Mouse (Mus musculus) liver, embryonic 15.5 days (tissue): Measurements from ENCODE around the gene Hemk1. TPM values are rescaled to one million over a fixed set of nuclear protein-coding genes. Genes with fewer than 3 reads are reported as not detected.

Experiments used
- ATAC-seq: fragments of 200-750 bp; cut with Nextera tagmentation; 2 replicates; pipeline ENCODE4 v1.8.0; 2017; ENCODE audit warnings: moderate number of reproducible peaks, mild to moderate bottlenecking, moderate library complexity; ENCODE audit not compliant: insufficient read depth
- H3K27ac ChIP-seq: fragments of 300-500 bp; sonication (generic); replicated peaks from 2 replicates; pipeline ENCODE4 v1.5.1; 2015; ENCODE audit warnings: mild to moderate bottlenecking, inconsistent platforms
- H3K27me3 ChIP-seq: fragments of 300-500 bp; sonication (generic); 2 replicates; pipeline ENCODE4 v1.6.1; 2015; ENCODE audit warnings: mild to moderate bottlenecking, inconsistent platforms
- H3K36me3 ChIP-seq: fragments of 300-500 bp; sonication (generic); replicated peaks from 2 replicates; pipeline ENCODE4 v1.6.1; 2015; ENCODE audit warnings: moderate library complexity, mild to moderate bottlenecking, inconsistent platforms
- H3K4me1 ChIP-seq: fragments of 300-500 bp; sonication (generic); replicated peaks from 2 replicates; pipeline ENCODE4 v1.6.1; 2015; ENCODE audit warnings: inconsistent platforms
- H3K4me2 ChIP-seq: fragments of 300-500 bp; sonication (generic); 2 replicates; pipeline ENCODE4 v1.6.1; 2015; ENCODE audit warnings: moderate library complexity, mild to moderate bottlenecking, inconsistent platforms
- H3K4me3 ChIP-seq: fragments of 300-500 bp; sonication (generic); replicated peaks from 2 replicates; pipeline ENCODE4 v1.5.1; 2015; ENCODE audit warnings: mild to moderate bottlenecking, inconsistent platforms
- H3K9ac ChIP-seq: fragments of 300-500 bp; sonication (generic); 2 replicates; pipeline ENCODE4 v1.6.1; 2015; ENCODE audit warnings: moderate library complexity, mild to moderate bottlenecking, inconsistent platforms
- H3K9me3 ChIP-seq: fragments of 300-500 bp; sonication (generic); replicated peaks from 2 replicates; pipeline ENCODE4 v1.6.1; 2016; ENCODE audit warnings: inconsistent platforms
- WGBS: fragments of 180-500 bp; shearing (Covaris S2); methylation state at CpG from one replicate; pipeline ENCODE4 v1.1.7; 2015; ENCODE audit warnings: mixed read lengths; ENCODE audit not compliant: insufficient replicate concordance; 5-methylcytosine and 5-hydroxymethylcytosine counted together
- polyA plus RNA-seq: library from polyadenylated mRNA; unstranded; fragments of >200 nt; fragmentation: Nextera tagmentation; extraction: Ambion mirVana; gene quantifications from 2 replicates; pipeline ENCODE4 v1.2.1, GENCODE M21; 2015

The Hemk1 gene
- 3.6 and 3.7 TPM in 2 replicates for polyA plus RNA-seq

DNA sequence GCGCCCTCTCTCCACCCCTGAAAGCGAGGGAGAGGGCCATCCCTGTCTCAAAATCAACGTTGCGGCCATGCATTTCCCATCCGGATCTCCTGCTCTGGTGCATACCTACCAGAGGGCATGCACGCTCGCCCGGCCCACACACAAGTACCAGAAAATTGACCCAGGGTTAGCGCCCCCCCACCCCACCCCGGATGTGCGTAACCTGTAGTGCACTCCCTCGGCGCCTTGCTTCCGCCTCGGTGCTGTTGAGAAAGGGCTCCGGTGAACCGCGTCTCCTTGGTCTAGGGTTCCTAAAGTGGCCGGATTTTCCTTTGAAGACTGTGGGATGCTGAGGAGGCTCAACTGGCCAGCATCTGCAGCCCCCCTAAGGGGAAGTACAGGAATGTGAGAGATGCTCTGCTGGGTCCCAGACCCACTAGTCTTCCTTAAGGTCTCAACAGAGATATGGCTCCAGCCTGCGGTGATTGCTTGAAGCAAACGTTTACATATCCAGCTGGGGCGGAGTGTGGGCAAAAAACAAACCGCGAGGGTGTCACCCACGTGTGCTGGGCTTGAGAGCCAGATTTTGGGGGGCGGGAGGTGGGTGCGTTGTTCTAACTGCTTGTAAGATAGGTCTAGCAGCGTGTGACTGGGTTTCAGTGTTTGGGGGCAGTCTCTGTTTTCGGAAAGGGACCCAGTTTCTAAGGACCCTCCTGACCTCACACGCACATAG lies at the start of gene Hemk1:
Gene Hemk1 (minus strand): TSS at position 179 of the 712 bp plus-strand sequence.
- H3K4me1 ChIP-seq, result peaks cover 35% of the 10 kb centered on the region
- H3K27ac ChIP-seq, result 0 out of 2 replicates have a peak within 1 kb of the TSS, but pooled peaks have one; percentile 14
- peak within 1 kb of the TSS; percentile 54 for H3K9ac ChIP-seq
- H3K9me3 ChIP-seq, result no peaks in the 10 kb centered on the region
- H3K36me3 ChIP-seq, result no peaks in the 10 kb centered on the region
- peaks cover 33% of the 10 kb centered on the region for H3K27me3 ChIP-seq
- 6% methylated on average over 30 of the region's 30 CpGs for WGBS
- H3K4me3 ChIP-seq, result peak within 1 kb of the TSS; percentile 67
- H3K4me2 ChIP-seq, result peak within 1 kb of the TSS; percentile 77
- ATAC-seq, result peak; percentile 70

DNA sequence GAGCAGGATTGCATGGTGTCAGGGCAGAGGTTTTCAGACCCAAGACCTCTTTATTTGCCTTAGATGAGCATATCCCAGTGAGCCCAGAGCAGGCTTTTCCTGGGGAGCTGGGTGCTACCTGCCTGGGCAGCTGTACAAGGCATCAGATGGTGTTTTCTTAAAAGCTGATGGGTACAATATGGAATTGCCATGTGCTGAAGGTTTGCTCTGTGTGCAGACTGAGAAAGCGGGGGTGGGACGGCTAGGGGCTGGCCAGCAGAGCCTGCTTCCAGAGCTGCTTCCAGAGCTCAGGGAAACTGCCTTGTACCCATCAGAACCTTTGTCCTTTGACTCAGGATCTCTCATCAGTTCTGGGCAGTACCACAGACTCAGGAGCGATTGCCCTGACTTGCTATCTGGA lies 49.6 kb upstream of the Hemk1 start:
- no peak for ATAC-seq
- H3K27ac ChIP-seq, result no peak overlapping the region
- 80% methylated on average over 3 of the region's 3 CpGs for WGBS
- H3K9me3 ChIP-seq, result no peaks in the 10 kb centered on the region
- H3K27me3 ChIP-seq, result peaks cover 77% of the 10 kb centered on the region
- no peaks in the 10 kb centered on the region for H3K36me3 ChIP-seq
- no peak overlapping the region for H3K4me3 ChIP-seq
- no peaks in the 10 kb centered on the region for H3K4me1 ChIP-seq
- H3K9ac ChIP-seq, result no peak overlapping the region
- no peak overlapping the region for H3K4me2 ChIP-seq

DNA sequence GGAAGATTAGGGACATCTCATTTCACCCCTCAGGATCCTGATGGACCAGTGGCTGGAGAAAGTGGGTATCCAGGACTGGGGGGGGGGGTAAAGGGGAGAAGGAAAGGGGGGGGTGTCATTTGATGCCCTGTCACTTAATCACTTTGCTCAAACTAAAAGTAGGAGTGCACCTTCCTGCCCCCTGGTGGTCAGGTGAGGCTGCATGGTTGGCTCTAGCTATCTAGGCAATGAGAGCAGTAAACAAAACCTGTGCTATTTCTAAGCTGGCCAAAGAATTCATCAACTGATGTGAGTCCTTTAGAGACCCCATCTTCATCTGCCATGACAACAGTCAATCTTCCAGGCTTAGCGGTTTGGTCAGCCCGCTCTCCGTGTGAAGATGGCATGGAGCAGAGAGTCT lies 48.6 kb upstream of the Hemk1 start:
- Histone ChIP-seq H3K27ac (no peak overlapping the region), H3K36me3 (no peaks in the 10 kb centered on the region), H3K9ac (no peak overlapping the region), H3K9me3 (no peaks in the 10 kb centered on the region), H3K4me3 (no peak overlapping the region), H3K4me1 (no peaks in the 10 kb centered on the region), H3K27me3 (peaks cover 85% of the 10 kb centered on the region), H3K4me2 (no peak overlapping the region)
- WGBS, result 58% methylated on average over 3 of the region's 3 CpGs
- no peak for ATAC-seq

DNA sequence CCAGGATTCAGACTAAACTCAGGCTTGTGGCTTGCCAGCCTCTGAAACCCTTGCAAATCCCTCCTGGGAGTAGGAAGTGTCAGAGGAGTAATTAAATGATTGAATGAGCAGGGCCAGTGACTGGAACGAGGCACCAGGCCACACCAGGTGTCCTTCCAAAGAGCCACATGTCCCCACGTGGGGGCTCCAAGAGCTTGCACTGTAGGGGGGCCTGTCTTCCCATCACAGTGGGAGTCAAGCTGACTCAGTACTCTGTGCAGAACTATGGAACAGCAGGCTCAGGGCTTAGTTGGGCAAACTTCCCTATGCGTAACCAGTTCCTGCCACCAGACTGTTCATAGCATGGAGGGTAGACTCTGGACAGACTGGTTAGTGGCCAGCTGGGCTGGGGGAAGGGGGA lies 46.2 kb upstream of the Hemk1 start:
- H3K9me3 ChIP-seq, result no peaks in the 10 kb centered on the region
- 26% methylated on average over 3 of the region's 3 CpGs for WGBS
- no peak overlapping the region for H3K9ac ChIP-seq
- no peak overlapping the region for H3K4me2 ChIP-seq
- no peak overlapping the region for H3K4me3 ChIP-seq
- H3K36me3 ChIP-seq, result no peaks in the 10 kb centered on the region
- peaks cover 97% of the 10 kb centered on the region for H3K27me3 ChIP-seq
- no peak for ATAC-seq
- no peak overlapping the region for H3K27ac ChIP-seq
- no peaks in the 10 kb centered on the region for H3K4me1 ChIP-seq

DNA sequence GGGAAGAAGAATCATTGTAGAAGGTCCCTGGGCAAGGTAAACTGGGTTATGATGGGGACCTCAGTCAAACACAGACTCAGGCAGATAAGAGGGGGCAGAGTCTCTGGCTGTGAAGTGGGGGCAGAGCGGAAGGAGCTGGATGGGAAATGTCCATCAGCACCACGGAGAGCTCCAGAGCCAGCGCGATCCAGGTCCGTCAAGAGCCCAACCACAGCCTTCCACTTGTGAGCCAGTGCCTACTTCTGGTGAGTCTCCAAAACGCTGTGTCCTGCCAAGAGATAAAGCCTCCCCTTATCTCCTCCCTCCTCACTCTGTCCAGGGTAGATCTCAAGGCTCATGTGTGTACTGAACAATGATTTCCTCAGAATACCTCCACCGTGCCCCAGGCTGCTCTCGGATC lies 43.6 kb upstream of the Hemk1 start:
- Histone ChIP-seq H3K36me3 (no peaks in the 10 kb centered on the region), H3K27ac (no peak overlapping the region), H3K9ac (no peak overlapping the region), H3K9me3 (no peaks in the 10 kb centered on the region), H3K4me3 (no peak overlapping the region), H3K4me2 (no peak overlapping the region), H3K27me3 (peaks cover 99% of the 10 kb centered on the region), H3K4me1 (0 out of 2 replicates have a peak, but pooled peaks cover 4% of the 10 kb centered on the region)
- 11% methylated on average over 8 of the region's 8 CpGs for WGBS
- no peak for ATAC-seq

DNA sequence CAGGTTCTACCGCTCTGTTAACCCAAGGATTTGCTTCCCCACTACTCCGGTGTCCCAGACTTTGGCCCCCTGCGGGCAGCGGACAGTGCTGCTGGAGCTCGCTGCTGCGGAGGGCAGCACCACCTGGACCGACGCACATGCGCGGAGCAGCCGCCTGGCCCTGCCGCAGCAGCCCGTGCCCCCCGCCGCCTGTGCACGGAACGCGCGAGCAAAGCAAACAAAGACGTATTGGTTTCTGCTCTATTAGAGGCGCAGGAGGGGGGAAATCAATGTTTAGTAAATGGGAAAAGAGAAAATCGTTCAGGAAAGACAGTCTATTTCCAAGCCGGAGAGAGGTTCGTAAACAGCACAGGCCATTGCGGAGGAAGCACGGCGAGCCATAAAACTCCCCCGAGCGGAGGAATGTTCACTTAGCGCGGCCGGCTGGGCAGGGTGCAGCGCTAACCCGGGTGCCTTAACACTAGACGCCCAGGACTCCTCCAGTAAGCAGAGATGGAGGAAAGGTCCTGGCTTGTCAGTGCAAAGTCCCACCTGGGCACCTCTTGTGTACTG lies 39.9 kb upstream of the Hemk1 start:
- Histone ChIP-seq H3K9ac (no peak overlapping the region), H3K36me3 (no peaks in the 10 kb centered on the region), H3K9me3 (no peaks in the 10 kb centered on the region), H3K4me1 (peaks cover 30% of the 10 kb centered on the region), H3K27ac (no peak overlapping the region), H3K4me3 (0 out of 2 replicates have a peak overlapping the region, but pooled peaks have one; percentile 1), H3K4me2 (peak overlapping the region; percentile 35), H3K27me3 (peaks cover 97% of the 10 kb centered on the region)
- no peak for ATAC-seq
- WGBS, result 2% methylated on average over 35 of the region's 35 CpGs

DNA sequence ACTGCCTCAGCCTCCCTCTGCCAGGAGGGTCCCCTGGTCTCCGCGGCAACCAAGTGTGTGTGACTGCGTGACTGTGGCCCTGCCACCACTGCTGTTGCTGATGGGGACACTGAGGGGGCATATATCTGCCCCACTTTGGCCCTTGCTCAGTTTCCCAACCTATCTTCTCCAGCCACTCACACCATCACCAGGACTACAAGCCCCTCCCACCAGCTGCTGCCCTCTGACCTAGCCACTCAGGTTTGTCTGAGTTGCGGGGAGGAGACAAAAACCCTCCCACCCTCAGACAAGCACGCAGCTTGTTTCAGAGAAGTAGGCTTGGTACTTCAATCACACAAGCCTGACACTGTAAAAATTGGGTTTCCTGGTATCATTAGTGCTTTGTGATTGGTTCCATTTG lies 37.3 kb upstream of the Hemk1 start:
- no peak overlapping the region for H3K4me3 ChIP-seq
- H3K27me3 ChIP-seq, result peaks cover 71% of the 10 kb centered on the region
- no peaks in the 10 kb centered on the region for H3K9me3 ChIP-seq
- H3K27ac ChIP-seq, result no peak overlapping the region
- H3K9ac ChIP-seq, result no peak overlapping the region
- H3K36me3 ChIP-seq, result no peaks in the 10 kb centered on the region
- no peak for ATAC-seq
- H3K4me2 ChIP-seq, result peak overlapping the region; percentile 37; the same call in 1 of the 2 replicates
- 23% methylated on average over 5 of the region's 5 CpGs for WGBS
- H3K4me1 ChIP-seq, result peaks cover 54% of the 10 kb centered on the region

DNA sequence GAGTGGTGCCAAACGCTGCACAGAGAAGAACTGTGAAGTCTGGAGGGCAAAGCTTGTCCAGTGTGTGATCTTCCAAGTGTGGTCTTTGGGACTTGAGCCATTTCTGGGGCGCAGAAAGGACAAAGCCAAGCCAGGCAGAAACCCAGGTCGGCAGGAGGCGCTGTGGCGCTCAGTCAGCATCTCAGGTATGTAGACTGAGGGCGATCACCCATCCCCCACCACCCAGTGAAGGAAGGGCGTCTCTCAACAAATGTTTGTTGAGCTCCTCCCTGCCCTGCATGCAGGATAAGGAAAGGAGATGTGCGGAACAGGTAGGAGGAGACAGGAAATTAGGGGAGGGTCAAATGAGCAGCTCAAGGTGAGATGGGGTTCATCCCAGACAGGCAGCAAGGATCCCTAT lies 36.5 kb upstream of the Hemk1 start:
- peak overlapping the region; percentile 37; the same call in 1 of the 2 replicates for H3K4me2 ChIP-seq
- H3K36me3 ChIP-seq, result no peaks in the 10 kb centered on the region
- peaks cover 62% of the 10 kb centered on the region for H3K4me1 ChIP-seq
- peaks cover 62% of the 10 kb centered on the region for H3K27me3 ChIP-seq
- H3K4me3 ChIP-seq, result no peak overlapping the region
- H3K9ac ChIP-seq, result no peak overlapping the region
- no peak overlapping the region for H3K27ac ChIP-seq
- ATAC-seq, result no peak
- H3K9me3 ChIP-seq, result no peaks in the 10 kb centered on the region
- 9% methylated on average over 8 of the region's 8 CpGs for WGBS

DNA sequence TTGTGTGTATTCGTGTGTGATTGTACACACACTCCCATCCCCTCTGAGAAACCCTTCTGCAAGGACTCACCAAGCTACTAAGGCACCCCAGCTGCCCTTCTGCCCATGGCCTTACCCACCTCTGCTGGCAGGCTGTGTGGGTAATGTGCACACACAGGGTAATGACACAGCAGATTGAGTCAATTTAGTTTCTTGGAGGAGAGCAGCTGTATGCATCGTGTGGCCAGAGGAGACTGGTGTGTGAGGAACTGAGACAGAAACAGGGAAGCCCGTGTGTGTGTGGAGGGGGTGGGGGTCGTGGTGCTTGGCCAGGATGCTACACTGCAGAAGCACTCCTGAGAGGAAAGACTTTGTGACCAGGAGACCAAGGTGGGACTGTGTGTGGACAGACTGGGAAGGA lies 34.3 kb upstream of the Hemk1 start:
- 0 out of 2 replicates have a peak overlapping the region, but pooled peaks have one; percentile 20 for H3K4me2 ChIP-seq
- no peaks in the 10 kb centered on the region for H3K36me3 ChIP-seq
- ATAC-seq, result no peak
- peaks cover 41% of the 10 kb centered on the region for H3K27me3 ChIP-seq
- 18% methylated on average over 4 of the region's 4 CpGs for WGBS
- H3K4me1 ChIP-seq, result peaks cover 79% of the 10 kb centered on the region
- H3K9me3 ChIP-seq, result no peaks in the 10 kb centered on the region
- H3K27ac ChIP-seq, result peak overlapping the region; percentile 96
- H3K4me3 ChIP-seq, result no peak overlapping the region
- no peak overlapping the region for H3K9ac ChIP-seq

DNA sequence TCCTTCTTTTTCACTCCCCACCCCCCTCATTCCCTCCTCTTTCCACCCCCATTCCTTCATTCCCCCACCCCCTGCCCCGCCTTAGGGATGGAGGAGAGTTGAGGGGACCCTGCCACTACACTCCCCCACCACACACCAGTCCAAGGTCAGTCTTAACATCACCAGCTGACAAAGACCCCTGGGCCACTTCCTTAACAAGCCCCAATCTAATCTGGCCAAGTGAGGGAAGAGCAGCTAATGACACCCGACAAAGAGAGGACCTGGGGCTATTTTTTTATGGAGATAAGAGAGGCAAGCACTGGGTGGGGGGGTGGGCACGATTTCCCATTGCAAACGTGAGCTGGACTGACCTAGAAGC lies 31.9 kb upstream of the Hemk1 start:
- Histone ChIP-seq H3K9ac (peak overlapping the region; percentile 52), H3K4me1 (peaks cover 75% of the 10 kb centered on the region), H3K27ac (peak overlapping the region; percentile 96), H3K4me2 (peak overlapping the region; percentile 70), H3K36me3 (no peaks in the 10 kb centered on the region), H3K27me3 (peaks cover 26% of the 10 kb centered on the region), H3K9me3 (no peaks in the 10 kb centered on the region), H3K4me3 (peak overlapping the region; percentile 15)
- WGBS, result 4% methylated on average over 4 of the region's 4 CpGs
- ATAC-seq, result peak; percentile 37

DNA sequence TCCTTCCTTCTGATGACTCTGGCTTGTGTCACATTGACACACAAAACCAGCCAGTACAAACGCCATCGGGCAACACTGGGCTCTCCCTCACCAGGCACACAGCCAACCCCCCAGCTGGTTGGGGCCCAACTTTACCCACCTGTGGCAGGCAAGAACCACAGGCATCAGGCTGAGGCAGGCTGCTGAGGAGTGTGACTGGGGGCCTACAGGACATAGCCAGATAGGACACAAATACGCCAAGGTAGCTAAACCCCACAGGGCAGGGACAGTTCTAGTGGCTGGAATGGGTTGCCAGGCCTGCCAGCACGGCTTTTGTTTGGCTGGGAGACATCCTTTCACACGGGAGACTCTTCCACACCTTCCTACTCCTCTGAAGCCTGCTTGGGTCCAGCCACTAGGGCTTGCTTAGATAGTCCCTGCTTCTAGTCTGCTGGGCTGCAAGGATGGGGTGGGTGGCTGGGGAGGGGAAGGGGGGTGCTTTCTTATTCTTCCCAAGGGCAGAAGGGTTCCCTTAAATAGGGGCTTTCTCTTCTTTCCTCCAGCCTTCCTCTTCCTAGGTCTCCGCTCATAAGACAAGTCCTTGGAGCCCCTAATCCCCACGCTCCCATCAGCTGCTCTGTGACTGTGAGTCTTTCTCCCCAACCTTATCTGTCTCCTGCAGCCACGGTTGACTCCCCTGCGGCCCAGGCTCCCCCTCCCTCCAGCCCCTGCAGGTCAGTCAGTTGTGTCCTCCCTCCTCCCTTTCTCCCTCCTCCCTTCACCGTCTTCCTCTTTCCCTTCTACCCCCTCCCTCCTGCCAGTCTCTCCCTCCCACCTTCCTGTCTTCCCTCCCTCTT lies 31.3 kb upstream of the Hemk1 start:
- peaks cover 69% of the 10 kb centered on the region for H3K4me1 ChIP-seq
- peak; percentile 97 for ATAC-seq
- 10% methylated on average over 10 of the region's 10 CpGs for WGBS
- no peaks in the 10 kb centered on the region for H3K9me3 ChIP-seq
- H3K27me3 ChIP-seq, result peaks cover 24% of the 10 kb centered on the region
- H3K4me3 ChIP-seq, result peak overlapping the region; percentile 15
- H3K9ac ChIP-seq, result peak overlapping the region; percentile 52
- peak overlapping the region; percentile 96 for H3K27ac ChIP-seq
- peak overlapping the region; percentile 70 for H3K4me2 ChIP-seq
- H3K36me3 ChIP-seq, result no peaks in the 10 kb centered on the region
